ENCODE assay signal across 11 mouse cellular contexts in genomic region chr6:101921186-101921585, GRCm38 (mm10).
DNase-seq lines count a peak whose midpoint lies in the region; ATAC-seq and TF ChIP-seq lines count a peak whose summit lies in the region.
"Had no signal": no experiment of that assay in that cellular context is flagged by ENCODE, and none has a peak within 500 bp of the region (broad histone marks: within the 10 kb centered on the region; RNA-seq: fewer than 3 reads in every experiment).

No protein-coding gene starts in this region.

- TF ChIP-seq CTCF in Patski (IDR thresholded peaks at IDR 0.05): peak; percentile 54

- in situ Hi-C loops in Patski (cut with MboI; ENCODE audit: low pct_unique_long_range_greater_than_20kb): loop anchor here (25.0 kb wide), 2 partner anchors 641 to 1291 kb away; partner anchors contain the start of gene Cntn3

- no peak overlapping the region for H3K4me3 ChIP-seq in hindbrain, embryonic 16.5 days (ENCODE audit: low read length)
- H3K4me3 ChIP-seq in hindbrain, embryonic 13.5 days: no peak overlapping the region
- H3K4me3 ChIP-seq in kidney, embryonic 16.5 days (ENCODE audit: low read length): no peak overlapping the region
- H3K4me3 ChIP-seq: liver, embryonic 15.5 days; neural tube, embryonic 13.5 days had no signal

- CTCF ChIA-PET in Patski (lab: Charles Lee): no interaction called here

- no peaks in the 10 kb centered on the region for H3K36me3 ChIP-seq in hindbrain, embryonic 16.5 days (ENCODE audit: control insufficient read depth, insufficient read depth, low read length)
- no peaks in the 10 kb centered on the region for H3K36me3 ChIP-seq in hindbrain, embryonic 13.5 days
- H3K36me3 ChIP-seq in kidney, embryonic 16.5 days (ENCODE audit: insufficient read depth, low read length): no peaks in the 10 kb centered on the region
- H3K36me3 ChIP-seq: liver, embryonic 15.5 days; neural tube, embryonic 13.5 days had no signal

- peak; percentile 67 for ATAC-seq in hindbrain, embryonic 16.5 days
- ATAC-seq in hindbrain, embryonic 13.5 days (ENCODE audit: low FRiP score): no peak
- peak; percentile 54 for ATAC-seq in Patski
- ATAC-seq in kidney, embryonic 16.5 days (ENCODE audit: low FRiP score, low TSS enrichment): peak; percentile 74; the same call in 1 of the 2 replicates
- ATAC-seq: inflammation-experienced regulatory T-cells, adult 6 months had no signal

- no peak overlapping the region for H3K27ac ChIP-seq in hindbrain, embryonic 16.5 days (ENCODE audit: low read depth, low read length)
- H3K27ac ChIP-seq in hindbrain, embryonic 13.5 days: no peak overlapping the region
- no peak overlapping the region for H3K27ac ChIP-seq in kidney, embryonic 16.5 days (ENCODE audit: low read length)
- H3K27ac ChIP-seq: liver, embryonic 15.5 days; neural tube, embryonic 13.5 days had no signal

- H3K27me3 ChIP-seq in hindbrain, embryonic 16.5 days (replicated peaks; ENCODE audit: control insufficient read depth, insufficient read depth, low read length): no peaks in the 10 kb centered on the region
- H3K27me3 ChIP-seq in hindbrain, embryonic 13.5 days: no peaks in the 10 kb centered on the region
- H3K27me3 ChIP-seq in Patski: no peaks in the 10 kb centered on the region
- no peaks in the 10 kb centered on the region for H3K27me3 ChIP-seq in kidney, embryonic 16.5 days (ENCODE audit: insufficient read depth, low read length)
- H3K27me3 ChIP-seq: liver, embryonic 15.5 days; neural tube, embryonic 13.5 days had no signal

- H3K4me1 ChIP-seq in hindbrain, embryonic 16.5 days (ENCODE audit: control insufficient read depth, insufficient read depth, low read depth, low read length): no peaks in the 10 kb centered on the region
- no peaks in the 10 kb centered on the region for H3K4me1 ChIP-seq in hindbrain, embryonic 13.5 days (replicated peaks)
- no peaks in the 10 kb centered on the region for H3K4me1 ChIP-seq in kidney, embryonic 16.5 days (ENCODE audit: insufficient read depth, low read length)
- H3K4me1 ChIP-seq: liver, embryonic 15.5 days; neural tube, embryonic 13.5 days had no signal

- DNase-seq in Patski (ENCODE audit: low read depth, low spot score): no peak
- peak; percentile 10 to 31 for DNase-seq in cerebellum, postnatal 25 days
- no peak for DNase-seq in embryo, embryonic 11 days
- DNase-seq in gastrocnemius, postnatal 4 days (ENCODE audit: low spot score in 2 of 2): no peak
- DNase-seq in c-Kit-positive CD71-positive TER-119-positive erythroid progenitor cells, embryonic 14.5 days (ENCODE audit: low spot score): no peak

- POLR2A ChIA-PET in Patski (lab: Charles Lee): no interaction called here

- H3K9ac ChIP-seq in hindbrain, embryonic 16.5 days (ENCODE audit: low read depth, low read length): no peak overlapping the region
- no peak overlapping the region for H3K9ac ChIP-seq in hindbrain, embryonic 13.5 days
- H3K9ac ChIP-seq in kidney, embryonic 16.5 days (replicated peaks; ENCODE audit: low read length): no peak overlapping the region
- H3K9ac ChIP-seq: liver, embryonic 15.5 days; neural tube, embryonic 13.5 days had no signal

- H3K9me3 ChIP-seq in hindbrain, embryonic 16.5 days (ENCODE audit: control insufficient read depth, low read length): no peaks in the 10 kb centered on the region
- H3K9me3 ChIP-seq in hindbrain, embryonic 13.5 days: no peaks in the 10 kb centered on the region
- H3K9me3 ChIP-seq in kidney, embryonic 16.5 days (ENCODE audit: low read length): no peaks in the 10 kb centered on the region
- H3K9me3 ChIP-seq: liver, embryonic 15.5 days; neural tube, embryonic 13.5 days had no signal

- H3K4me2 ChIP-seq in hindbrain, embryonic 16.5 days (ENCODE audit: low read length): no peak overlapping the region
- no peak overlapping the region for H3K4me2 ChIP-seq in hindbrain, embryonic 13.5 days
- H3K4me2 ChIP-seq in kidney, embryonic 16.5 days (replicated peaks; ENCODE audit: low read depth, low read length): no peak overlapping the region
- H3K4me2 ChIP-seq: liver, embryonic 15.5 days; neural tube, embryonic 13.5 days had no signal

Comparison
In these comparisons a context has a peak if more than half of its experiments do, and no peak if none do; other contexts are left out.
1. DNase-seq: peak in cerebellum, postnatal 25 days (2 of 2); none in Patski (single experiment), embryo, embryonic 11 days (single experiment), gastrocnemius, postnatal 4 days (0 of 2) and c-Kit-positive CD71-positive TER-119-positive erythroid progenitor cells, embryonic 14.5 days (single experiment).